Mouse (Mus musculus) embryonic fibroblast, embryonic 13.5 days (primary cell): Measurements from ENCODE around the gene Kat2a. TPM values are rescaled to one million over a fixed set of nuclear protein-coding genes. Genes with fewer than 3 reads are reported as not detected.

Experiments used
- H3K27ac ChIP-seq: 2 replicates; pipeline ENCODE4 v1.5.1; 2012; ENCODE audit warnings: low read length, control low read depth, inconsistent platforms; ENCODE audit not compliant: insufficient read depth
- H3K4me1 ChIP-seq: 2 replicates; pipeline ENCODE4 v1.6.1; 2011; ENCODE audit warnings: low read length; ENCODE audit not compliant: control insufficient read depth, insufficient read depth
- H3K4me3 ChIP-seq: 2 replicates; pipeline ENCODE4 v1.5.1; 2011; ENCODE audit warnings: mild to moderate bottlenecking, control low read depth, low read length; ENCODE audit not compliant: insufficient read depth
- CTCF ChIP-seq: IDR thresholded peaks from 2 replicates; pipeline ENCODE4 v1.5.1; 2011; ENCODE audit warnings: mild to moderate bottlenecking, control low read depth, low read length, moderate library complexity, borderline replicate concordance; ENCODE audit not compliant: insufficient read depth
- POLR2A ChIP-seq: IDR thresholded peaks from 2 replicates; pipeline ENCODE4 v1.6.1; 2011; ENCODE audit warnings: low read depth, mild to moderate bottlenecking, control low read depth, low read length, moderate library complexity
- polyA plus RNA-seq: library from polyadenylated mRNA; stranded (reverse); fragments of >200 nt; gene quantifications from 2 replicates; pipeline ENCODE4 v1.2.4, GENCODE M21; 2011; ENCODE audit warnings: low read depth; ENCODE audit not compliant: missing spikeins, insufficient read length

The Kat2a gene
- polyA plus RNA-seq, 1 experiment: 34.1 TPM

- Histone ChIP-seq H3K4me3 (peak overlapping the region; percentile 90), H3K4me1 (peaks cover 10% of the 10 kb centered on the region), H3K27ac (no peak overlapping the region)
- TF ChIP-seq POLR2A (no peak), CTCF (no peak)
Measured at GRCm38 (mm10) chr11:100736746-100737080, 24.4 kb upstream of the Kat2a start.

- H3K4me3 ChIP-seq: peak overlapping the region; percentile 90; the same call in 1 of the 2 replicates
Measured at GRCm38 (mm10) chr11:100735954-100736745, 23.9 kb upstream of the Kat2a start.

GRCm38 (mm10) chr11:100735134-100735865 lies 23.0 kb upstream of the Kat2a start:
- H3K4me1 ChIP-seq: peaks cover 10% of the 10 kb centered on the region
- H3K4me3 ChIP-seq: peak overlapping the region; percentile 8; the same call in 1 of the 2 replicates
- H3K27ac ChIP-seq: no peak overlapping the region
- TF ChIP-seq POLR2A (no peak), CTCF (no peak)

More at GRCm38 (mm10) chr11:100735954-100736745, 23.9 kb upstream of the Kat2a start:
- peaks cover 10% of the 10 kb centered on the region for H3K4me1 ChIP-seq
- no peak overlapping the region for H3K27ac ChIP-seq
- TF ChIP-seq CTCF (no peak), POLR2A (no peak)

- TF ChIP-seq POLR2A (no peak), CTCF (no peak)
- Histone ChIP-seq H3K4me1 (peaks cover 3% of the 10 kb centered on the region), H3K4me3 (no peak overlapping the region), H3K27ac (no peak overlapping the region)
Measured at GRCm38 (mm10) chr11:100730477-100731205, 18.4 kb upstream of the Kat2a start.

GRCm38 (mm10) chr11:100729976-100730375 lies 17.7 kb upstream of the Kat2a start:
- Histone ChIP-seq H3K4me1 (peaks cover 5% of the 10 kb centered on the region), H3K4me3 (no peak overlapping the region), H3K27ac (no peak overlapping the region)
- TF ChIP-seq POLR2A (no peak), CTCF (no peak)

- no peak overlapping the region for H3K4me3 ChIP-seq
- TF ChIP-seq POLR2A (no peak), CTCF (no peak)
- H3K27ac ChIP-seq: no peak overlapping the region
- peaks cover 6% of the 10 kb centered on the region for H3K4me1 ChIP-seq
Measured at GRCm38 (mm10) chr11:100728601-100729000, 16.3 kb upstream of the Kat2a start.

- TF ChIP-seq CTCF: no peak
- TF ChIP-seq POLR2A: no peak
- no peak overlapping the region for H3K4me3 ChIP-seq
- no peak overlapping the region for H3K27ac ChIP-seq
- H3K4me1 ChIP-seq: peaks cover 6% of the 10 kb centered on the region
Measured at GRCm38 (mm10) chr11:100727201-100727600, 14.9 kb upstream of the Kat2a start.

- no peak overlapping the region for H3K4me3 ChIP-seq
- peak overlapping the region; percentile 31 for H3K27ac ChIP-seq
- H3K4me1 ChIP-seq: peaks cover 22% of the 10 kb centered on the region
- TF ChIP-seq CTCF (no peak), POLR2A (no peak)
Measured at GRCm38 (mm10) chr11:100724919-100725512, 12.8 kb upstream of the Kat2a start.

GRCm38 (mm10) chr11:100722493-100723028 lies 10.3 kb upstream of the Kat2a start:
- no peak for TF ChIP-seq POLR2A
- no peak for TF ChIP-seq CTCF
- Histone ChIP-seq H3K4me3 (no peak overlapping the region), H3K27ac (no peak overlapping the region), H3K4me1 (peaks cover 25% of the 10 kb centered on the region)
